Mouse (Mus musculus) embryo, embryonic 10.5 days (tissue): ENCODE data around the gene Slc5a10.

Experiments used
- DNase-seq: peaks from one replicate; pipeline ENCODE4 v3.0.0-alpha.2; 2015; ENCODE audit warnings: low spot score

Gene Slc5a10

DNA sequence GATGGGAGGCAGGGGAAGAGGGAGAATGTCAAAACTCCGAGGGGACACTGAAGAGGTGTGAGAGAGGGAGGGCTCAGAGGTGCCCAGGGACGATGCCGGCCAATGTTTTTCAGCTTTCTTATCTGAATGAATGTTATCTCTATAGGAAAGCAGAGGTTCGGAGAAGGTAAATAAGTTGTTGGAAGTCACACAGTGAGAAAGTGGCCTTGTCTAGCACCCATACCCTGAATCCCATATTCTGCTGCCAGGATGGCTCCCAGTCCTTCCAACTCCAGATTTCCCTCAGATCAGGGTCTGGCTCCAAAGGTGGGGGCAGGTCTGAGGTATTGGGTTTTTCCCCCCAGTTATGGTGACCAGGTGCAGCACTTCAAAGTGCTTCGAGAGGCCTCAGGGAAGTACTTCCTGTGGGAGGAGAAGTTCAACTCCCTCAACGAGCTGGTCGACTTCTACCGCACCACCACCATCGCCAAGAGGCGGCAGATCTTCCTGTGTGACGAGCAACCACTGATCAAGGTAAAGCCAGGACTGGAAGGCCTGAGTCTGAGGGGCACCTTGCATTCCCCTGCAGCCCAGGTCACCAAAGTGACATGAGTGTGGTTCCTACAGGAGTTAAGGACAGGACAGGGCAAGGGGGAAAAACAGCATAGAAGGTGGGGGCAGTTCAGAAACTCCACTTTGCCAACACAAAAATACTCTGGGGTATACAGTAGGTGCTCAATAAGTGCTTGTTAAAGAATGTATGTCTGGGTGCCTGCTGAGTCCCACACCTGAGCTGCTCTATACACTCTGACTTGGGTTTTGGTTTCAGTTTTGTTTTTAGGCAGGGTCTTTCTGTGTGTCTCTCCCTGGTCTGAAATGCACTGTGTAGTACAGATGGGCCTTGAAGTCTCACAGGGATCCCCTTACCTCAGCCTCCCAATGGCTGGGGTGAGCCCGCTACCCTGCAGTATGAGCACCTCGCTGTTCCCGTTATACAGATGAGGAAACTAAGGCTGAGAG is 50.8 kb downstream of the Slc5a10 start:
- DNase-seq = no peak

DNA sequence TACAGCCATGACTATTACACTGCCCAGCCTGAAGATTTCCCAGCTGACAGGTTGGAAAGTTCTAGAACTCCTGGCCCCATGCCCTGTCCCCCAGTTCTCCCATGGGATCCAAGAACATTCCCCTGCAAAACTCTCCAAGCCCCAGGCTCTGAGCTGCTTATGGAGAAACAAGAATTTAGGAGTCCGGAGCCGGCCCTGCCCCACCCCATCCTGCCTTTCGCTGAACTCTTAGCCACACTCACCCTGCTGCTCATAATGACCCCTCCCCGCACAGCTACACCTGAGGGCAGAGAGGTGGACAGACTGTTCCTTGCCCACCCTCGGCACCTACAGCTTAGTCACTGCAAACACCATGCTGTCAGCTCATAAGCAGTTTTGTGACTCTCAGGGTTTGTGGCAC is 52.8 kb downstream of the Slc5a10 start:
- no peak for DNase-seq

DNA sequence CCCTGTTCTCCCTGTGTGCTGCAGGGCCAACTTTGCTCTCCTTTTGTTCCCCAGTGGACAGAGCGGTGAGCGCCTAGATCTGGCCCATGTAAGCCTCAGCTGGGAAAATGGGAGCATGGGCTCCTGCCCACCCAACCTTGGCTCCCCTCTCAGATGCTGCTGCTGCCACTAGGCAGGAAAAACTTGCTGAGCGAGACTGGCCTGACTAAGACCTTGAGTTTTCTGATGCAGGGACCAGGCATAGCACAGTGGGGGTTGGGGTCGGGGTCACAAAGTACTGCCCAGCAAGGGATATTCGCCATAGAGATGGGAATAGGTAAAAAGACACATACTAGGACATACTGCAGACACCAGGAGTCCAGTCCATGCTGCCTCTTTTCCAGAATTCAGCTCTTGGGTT is 53.4 kb downstream of the Slc5a10 start:
- no peak for DNase-seq

DNA sequence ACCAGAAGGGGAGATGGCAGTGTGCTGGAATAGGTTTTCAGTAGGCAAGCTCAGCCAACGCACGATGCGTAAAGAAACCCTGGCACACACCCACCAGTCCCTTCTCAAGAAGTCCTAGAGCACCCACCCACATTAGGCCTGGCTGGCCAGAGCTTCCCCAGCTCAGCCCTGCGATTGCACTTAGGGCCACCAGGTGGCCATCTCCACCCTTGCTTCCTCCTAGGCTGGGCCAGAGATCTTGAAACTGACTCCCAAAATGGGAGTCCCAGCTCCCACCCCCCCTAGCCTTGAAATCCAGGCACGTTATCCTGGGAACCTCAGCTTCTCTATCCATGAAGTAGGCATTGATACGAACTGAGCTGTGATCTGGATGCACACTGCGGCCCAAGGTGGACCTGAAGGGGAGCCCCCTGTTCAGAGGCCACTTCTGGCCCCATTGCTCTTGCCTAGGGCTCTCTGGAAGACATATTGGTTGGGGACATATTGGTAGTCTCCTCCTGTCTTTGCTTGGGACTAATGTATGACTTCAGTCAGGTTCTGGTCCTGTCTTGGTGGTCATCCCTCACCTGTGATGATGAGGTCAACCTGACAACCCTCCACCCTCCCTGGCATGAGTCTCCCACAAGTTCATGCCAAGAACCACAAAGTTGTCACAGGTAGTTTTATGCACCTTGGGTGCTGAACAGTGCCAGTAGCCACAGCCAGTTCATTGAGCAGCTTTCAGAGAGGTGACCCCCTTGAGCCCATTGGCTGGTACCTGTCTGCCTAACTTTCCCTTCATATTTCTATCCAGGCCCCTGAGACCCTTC is 54.4 kb downstream of the Slc5a10 start:
- peak; percentile 75 for DNase-seq

DNA sequence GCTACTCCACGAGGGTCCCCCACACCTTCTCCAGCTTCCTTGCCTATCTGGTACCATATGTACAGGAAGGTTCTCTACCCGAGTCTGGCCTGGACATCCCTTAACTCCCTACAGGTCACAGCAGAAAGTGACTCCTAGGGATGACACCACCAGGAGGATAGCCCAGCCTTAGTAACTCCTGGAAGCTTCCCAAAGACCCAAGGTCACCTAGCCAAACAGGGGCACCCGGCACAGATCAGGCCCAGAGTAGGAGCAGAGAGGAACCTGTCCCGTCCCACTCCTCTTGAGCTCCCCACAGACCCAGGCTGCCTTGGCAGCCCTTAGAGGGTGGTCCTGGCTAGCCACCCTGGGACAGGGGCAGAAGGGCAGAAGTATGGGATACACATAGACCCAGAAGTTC is 55.2 kb downstream of the Slc5a10 start:
- no peak for DNase-seq

DNA sequence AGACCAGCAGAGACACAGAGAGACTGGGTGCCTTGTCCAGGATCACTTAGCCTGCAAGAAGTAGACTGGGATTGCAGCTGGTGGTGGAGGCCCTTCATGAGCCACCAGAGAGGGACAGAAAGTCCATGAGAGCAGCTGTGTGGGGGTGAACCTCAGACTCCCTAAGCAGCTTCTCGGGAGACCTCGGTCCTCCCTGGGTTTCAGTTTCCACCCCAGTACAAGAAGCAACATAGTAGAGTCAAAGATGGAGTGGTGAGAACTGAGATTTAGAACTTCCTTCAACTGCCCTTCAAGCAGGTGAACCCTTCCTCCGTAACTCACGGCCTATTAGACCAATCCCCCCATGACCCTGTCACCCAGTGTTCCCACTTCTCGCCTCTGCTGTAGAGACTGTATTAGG is 58.4 kb downstream of the Slc5a10 start:
- no peak for DNase-seq

DNA sequence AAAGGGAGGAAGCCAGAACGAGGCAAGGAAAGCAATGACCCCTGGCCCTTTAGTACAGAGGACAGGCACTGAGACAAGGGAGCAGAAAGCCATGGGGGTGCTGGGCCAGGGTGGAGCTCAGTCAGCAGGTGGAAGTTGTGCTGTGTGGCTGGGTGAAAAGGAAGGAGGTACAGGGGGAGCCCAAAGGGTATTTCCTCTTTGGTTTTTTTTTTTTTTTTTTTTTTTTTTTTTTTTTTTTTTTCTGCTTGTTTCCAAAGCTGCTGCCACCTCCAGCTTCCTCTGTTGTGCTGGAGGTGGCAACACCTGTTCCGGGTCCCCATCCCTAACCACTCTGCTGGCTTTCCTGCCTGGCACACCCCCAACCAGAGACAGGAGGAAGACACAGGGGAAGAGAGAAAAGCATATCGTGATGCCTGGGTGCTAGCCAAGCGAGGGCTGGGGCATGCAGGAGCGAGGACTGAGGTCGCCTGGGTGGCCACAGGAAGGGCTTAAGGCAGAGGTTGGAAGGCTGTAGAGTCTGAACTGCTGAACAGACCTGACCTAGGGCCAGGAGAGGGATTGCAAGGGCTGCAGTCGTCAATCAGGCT is 59.7 kb downstream of the Slc5a10 start:
- no peak for DNase-seq

DNA sequence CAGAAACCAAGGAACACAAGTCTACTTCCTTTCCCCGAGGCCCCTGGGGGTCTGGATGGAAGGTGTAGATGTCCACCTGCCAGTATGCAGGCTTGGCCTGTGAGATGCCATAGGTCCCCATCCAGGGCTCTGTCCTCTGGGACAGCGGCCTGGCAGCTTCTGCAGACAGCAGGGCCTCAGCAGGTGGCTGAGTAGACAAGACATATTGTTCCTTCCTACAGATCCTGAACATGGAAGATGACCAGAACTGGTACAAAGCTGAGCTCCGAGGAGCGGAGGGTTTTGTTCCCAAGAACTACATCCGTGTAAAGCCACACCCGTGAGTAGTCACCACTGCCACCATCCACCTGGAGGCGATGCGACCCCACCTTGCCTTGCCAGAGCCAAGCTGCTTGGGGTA is 60.6 kb downstream of the Slc5a10 start:
- DNase-seq = no peak

DNA sequence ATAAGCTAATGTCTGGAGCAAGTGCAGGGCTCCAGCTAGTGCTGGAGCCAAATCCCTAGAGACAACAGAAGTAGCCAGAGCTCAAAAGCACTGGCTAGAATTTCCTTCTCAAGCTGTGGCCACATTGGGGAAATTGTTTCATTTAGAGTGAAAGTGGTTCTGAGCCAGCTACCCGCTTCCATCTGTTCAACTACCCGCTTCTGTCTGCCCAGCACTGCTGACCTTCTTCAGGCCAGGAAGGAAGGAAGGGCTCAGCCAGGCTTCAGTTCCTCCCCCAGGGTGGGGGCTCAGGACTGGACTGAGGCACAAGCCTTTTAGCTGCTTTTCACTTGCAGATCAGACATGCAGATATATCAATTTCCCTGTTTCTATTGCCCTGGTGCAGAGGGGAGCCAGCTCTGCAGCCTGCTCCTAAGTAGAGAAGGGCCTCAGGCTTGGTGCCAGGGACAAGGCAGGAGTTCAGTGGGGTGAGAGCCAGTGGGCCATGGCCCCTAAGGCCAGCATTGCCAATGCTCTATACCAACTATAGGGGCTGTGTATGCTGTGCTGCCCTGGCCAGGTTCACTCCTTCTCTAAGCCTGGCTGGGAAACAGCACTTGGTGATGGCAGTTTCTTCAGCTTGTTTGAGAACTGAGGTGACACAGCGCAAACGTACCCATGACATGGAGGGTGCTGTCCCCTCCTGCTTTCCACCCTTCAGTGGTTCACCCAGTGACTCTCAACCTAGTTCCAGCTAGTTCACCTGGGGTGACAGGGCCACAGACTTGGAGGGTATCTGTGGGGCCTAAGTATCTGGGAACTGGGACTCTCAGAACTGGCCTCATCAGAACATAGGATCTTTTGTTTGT is 61.4 kb downstream of the Slc5a10 start:
- DNase-seq = no peak

DNA sequence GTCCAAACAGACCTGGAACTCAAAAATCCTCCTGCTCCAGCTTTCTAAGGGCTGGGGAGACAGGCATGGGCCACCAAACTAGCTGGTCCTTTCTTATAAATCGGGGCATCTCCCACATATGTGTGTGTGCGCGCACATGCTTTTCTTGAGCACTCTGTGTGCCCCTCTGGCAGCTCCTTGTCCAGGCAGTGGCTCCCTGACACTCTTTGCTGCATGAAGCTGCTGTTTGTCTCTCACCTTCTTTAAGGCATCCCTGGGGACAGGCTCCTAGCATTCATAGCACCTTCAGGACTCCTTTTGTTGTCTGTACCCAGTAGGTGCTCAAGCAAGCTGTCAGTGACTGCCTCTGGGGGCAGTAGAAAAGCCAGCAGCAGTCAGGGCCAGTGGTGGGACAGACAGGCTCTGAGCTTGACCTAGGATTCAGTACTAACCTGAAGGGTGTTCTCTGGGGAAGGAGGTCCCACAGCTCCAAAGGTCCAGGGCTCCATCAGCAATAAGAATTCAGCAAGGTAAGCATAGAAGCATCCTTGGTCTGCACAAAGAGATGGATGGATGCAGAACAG is 62.2 kb downstream of the Slc5a10 start:
- no peak for DNase-seq

DNA sequence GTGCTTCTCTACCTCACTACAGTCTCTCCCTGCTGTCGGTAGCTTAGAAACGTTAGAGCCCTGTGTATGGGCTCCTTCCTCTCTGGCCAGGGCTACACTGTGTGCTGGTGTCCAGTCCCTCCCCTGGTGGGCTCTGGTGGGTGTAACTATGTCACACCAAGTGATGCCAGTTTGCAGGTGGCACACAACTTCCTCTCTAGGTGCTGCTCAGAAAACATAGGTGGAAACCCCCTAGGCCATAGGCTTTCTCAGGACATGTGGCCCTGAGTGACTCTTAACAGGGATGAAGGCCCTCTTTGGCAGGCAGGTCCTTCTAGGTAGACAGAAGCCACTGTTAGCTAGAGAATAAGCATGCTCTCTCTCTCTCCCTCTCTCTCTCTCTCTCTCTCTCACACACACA is 63.2 kb downstream of the Slc5a10 start:
- DNase-seq = no peak

DNA sequence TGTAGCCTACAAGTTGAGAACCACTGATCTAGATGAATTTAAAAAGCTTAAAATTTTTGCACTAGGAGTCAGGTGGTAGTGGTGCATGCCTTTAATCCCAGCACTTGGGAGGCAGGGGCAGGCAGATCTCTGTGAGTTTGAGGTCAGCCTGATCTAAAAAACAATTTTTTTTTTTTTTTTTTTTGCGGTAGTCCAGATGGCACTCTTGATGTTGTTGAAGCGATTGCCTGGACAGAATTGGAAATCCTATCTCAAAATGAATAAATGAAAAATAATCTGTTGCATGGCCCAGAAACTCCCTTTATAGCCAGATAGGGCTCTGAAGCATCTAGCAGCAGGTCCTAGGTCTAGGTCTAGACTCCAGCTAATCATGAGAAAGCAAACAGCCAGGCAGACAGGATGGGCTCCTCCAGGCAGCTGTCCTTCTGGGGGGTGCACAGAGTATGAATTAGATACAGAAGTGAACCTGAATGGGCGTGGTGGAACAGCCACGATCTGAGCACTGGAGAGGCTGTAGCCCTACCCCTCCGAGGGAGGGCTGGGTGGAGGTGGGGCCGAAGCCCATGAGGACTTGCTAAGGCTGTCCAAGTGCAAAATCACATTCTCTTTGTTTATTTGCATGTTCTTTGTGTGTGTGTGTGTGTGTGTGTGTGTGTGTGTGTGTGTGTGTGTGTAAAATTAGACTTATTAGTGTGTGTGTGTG is 64.3 kb downstream of the Slc5a10 start:
- no peak for DNase-seq

DNA sequence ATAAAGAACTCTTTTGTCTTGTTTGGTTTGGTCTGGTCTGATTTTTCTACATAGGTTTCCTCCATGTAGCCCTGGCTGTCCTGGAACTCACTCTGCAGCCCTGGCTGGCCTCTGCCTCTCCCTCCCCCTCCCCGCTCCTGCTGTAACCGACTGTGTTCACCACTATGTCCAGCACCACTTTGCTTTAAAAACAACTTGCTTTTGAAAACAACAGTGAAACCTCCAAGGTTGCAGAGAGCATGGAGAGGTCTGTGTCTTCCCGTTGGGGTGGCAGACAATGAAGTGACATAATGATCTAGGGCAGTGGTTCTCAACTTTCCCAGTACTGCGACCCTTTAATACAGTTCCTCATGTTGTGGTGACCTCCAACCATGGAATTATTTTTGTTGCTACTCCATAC is 65.0 kb downstream of the Slc5a10 start:
- DNase-seq = no peak

DNA sequence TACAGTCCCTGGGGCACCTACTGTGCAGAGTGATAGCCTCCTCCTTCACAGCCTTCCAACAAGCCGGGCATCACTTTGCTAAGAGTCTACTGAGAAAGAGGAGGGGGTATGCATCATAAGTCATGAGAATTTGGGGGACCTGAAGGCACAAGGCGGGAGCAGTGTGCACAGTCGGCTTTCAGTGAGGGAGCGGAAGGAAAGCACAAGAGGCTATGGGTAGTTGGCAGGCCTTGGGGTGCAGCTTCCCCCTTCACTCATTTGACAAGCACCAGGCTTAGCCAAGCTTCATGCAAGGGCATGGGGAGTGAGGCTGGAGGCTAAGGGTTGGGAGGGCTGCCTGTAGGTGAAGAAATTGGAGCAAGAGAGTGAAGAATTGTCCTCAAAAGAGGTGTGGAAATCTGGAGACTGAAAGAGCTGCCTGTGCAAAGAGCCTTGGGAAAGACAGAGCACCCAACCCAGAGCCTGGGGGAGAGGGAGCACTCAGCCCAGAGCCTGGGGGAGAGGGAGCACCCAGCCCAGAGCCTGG is 65.8 kb downstream of the Slc5a10 start:
- no peak for DNase-seq

DNA sequence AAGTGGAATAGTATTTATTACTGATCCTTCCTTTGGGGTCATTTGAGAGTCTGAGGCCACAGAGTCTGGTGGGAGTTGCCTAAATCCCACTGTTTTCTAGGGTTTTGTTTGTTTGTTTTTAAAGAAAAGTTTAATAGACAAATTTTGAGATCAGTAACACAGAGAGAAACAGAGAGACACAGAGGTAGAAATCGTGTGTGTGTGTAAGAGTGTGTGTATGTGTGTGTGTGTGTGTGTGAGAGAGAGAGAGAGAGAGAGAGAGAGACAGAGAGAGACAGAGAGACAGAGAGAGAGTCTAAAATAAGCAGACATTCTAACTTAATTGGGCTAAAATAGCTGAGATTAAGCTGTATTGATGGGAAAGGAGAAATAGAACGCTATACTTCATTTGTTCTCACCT is 67.1 kb downstream of the Slc5a10 start:
- no peak for DNase-seq

DNA sequence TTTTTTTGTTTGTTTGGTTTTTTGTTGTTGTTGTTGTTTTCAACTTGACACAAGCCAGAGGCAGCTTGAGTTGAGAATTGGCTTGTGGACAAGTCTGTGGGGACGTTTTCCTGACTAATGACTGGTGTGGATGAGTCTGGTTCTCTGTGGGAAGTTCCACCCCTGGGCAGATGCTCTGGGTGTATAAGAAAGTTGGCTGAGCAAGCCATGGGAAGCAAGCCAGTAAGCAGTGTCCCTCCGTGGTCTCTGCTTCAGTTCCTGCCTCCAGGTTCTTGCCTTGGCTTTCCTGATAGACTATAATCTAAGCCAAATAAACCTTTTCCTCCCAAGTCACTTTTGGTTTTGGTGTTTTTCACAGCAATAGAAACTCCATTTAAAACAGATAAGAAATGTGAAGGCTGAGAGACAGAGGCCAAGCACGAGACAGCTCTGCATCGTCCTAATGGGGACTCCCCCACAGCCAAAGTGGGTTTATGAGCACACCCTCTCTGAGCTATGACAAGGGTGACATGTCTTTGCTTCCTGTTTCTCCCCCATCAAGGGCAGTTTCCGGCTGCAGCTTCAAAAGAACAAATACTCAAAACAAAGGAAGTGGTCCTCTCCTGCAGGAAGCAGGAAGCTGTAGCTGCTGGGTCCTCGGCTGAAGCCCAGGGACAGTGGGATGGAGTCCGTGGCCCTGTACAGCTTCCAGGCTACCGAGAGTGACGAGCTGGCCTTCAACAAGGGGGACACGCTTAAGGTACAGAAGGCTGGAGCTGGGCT is 67.8 kb downstream of the Slc5a10 start, which contains the start of gene Grap:
Gene Grap (plus strand): TSS at position 580 of the 762 bp plus-strand sequence.
- no peak for DNase-seq

DNA sequence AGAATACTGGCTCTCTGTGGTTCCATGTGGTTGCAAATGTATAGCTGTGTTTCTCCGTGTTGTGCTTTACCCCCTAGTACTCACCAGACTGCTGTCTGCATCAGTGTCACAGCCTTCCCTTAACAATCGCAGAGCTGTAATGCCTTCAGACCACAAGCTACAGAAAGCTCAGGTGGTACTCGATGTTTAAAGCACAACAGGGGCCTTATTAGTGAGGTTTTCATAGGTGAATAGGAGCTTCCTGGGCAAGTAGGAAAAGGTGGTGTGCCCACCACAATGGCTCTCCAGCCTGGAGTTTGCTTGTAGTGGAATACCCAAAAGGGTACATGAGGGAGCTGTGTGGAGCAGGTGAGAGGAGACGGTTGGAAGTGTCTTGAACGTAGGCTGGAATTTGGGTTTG is 68.4 kb downstream of the Slc5a10 start:
- DNase-seq = no peak

DNA sequence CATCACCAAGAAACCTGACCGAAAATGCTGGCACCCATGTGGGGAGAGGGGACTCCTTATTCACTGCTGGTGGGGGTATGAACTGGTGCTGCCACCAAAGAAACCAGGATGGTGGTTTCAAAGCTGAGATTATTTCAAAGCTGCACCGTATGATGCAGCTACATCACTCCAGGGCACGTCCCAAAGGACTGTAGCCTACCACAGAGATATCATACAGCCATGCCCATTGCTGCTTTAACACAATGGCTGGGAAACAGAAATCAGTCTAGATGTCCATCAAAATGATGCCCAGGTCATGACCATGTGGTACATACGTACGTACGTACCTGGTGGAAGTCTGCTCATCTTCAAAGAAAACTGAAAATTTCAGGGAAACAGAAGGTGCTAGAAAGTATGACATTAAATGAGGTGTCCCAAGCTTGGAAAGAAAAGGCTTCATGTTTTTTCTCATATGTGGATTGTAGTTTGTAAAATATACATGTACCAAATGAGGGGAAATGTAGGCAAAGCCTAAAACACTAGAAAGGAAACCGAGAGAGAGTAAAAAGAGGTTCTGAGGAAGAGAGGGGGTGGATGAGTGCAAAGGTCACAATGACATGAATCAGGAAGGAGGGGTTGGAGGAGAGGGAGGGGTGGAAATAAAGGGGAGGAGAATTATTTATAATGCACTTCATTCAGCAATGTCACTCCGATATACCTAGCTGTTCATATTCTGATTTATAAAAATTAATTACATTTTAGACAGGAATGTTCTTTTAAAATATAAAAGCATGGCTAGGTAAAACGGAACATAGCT is 70.0 kb downstream of the Slc5a10 start:
- DNase-seq = no peak

DNA sequence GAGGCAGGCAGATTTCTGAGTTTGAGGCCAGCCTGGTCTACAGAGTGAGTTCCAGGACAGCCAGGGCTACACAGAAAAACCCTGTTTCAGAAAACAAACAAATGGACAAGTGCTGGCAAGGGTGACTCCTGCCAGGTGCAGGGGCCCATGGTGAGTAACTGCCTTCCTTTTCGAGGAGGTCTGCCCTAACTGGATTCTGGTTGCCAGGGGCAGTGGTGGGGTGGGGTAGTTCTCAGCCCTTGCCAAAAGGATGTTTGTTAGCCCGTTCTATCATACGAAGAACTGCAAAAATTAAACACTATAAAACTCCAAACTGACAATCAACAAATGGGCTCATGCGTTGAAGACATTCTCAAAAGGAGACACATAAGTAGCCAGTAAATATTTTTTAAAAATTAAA is 71.0 kb downstream of the Slc5a10 start:
- no peak for DNase-seq
